Mouse (Mus musculus) bone marrow, adult 2 months (tissue): Measurements from ENCODE around the gene Olfr435.

Experiments used
- CTCF ChIP-seq: fragments of 200-500 bp; IDR thresholded peaks from 2 replicates; pipeline ENCODE4 v1.5.1; 2011; ENCODE audit warnings: low read length, control low read depth; ENCODE audit not compliant: control insufficient read depth, insufficient read depth
- POLR2A ChIP-seq: fragments of 200-500 bp; IDR thresholded peaks from 2 replicates; pipeline ENCODE4 v1.6.1; 2011; ENCODE audit warnings: low read depth, mild to moderate bottlenecking, control low read depth, low read length, borderline replicate concordance; ENCODE audit not compliant: control insufficient read depth

- TF ChIP-seq POLR2A = no peak
- no peak for TF ChIP-seq CTCF
Observed at GRCm38 (mm10) chr6:43178584-43179501, 18.1 kb upstream of the Olfr435 start.
